Mouse (Mus musculus): Measurements from ENCODE around the gene Ceacam20. TPM values are rescaled to one million over a fixed set of nuclear protein-coding genes. Genes with fewer than 3 reads are reported as not detected.
"Not testable (repeated sequence)": the region's sequence is repeated elsewhere in the genome, so short reads cannot be mapped to it uniquely, and the experiment has no call there.

Gene Ceacam20
- total and polyA plus RNA-seq, 3 experiments, result not detected

GRCm38 (mm10) chr7:19925376-19925775, 39.8 kb upstream of the Ceacam20 start:
- Histone ChIP-seq H3K4me1 (ENCODE audit: control insufficient read depth, insufficient read depth, low read length) (peaks cover 10% of the 10 kb centered on the region), H3K27me3 (ENCODE audit: control insufficient read depth, insufficient read depth, low read length) (no peaks in the 10 kb centered on the region), H3K27ac (peak overlapping the region; percentile 2; the same call in 1 of the 2 replicates), H3K9ac (ENCODE audit: low read depth, low read length) (no peak overlapping the region), H3K36me3 (ENCODE audit: control insufficient read depth, insufficient read depth, low read length) (no peaks in the 10 kb centered on the region), H3K4me3 (no peak overlapping the region), H3K79me2 (replicated peaks; ENCODE audit: control insufficient read depth, insufficient read depth, low read length) (no peaks in the 10 kb centered on the region)
- intact Hi-C loops (cut with DNase I), result no loop called here
- 79% methylated on average over 1 of the region's 1 CpGs for WGBS
- TF ChIP-seq EP300 (IDR thresholded peaks at IDR 0.05; ENCODE audit: insufficient read depth, low read depth, low read length) (no peak), POLR2A (IDR thresholded peaks at IDR 0.05; ENCODE audit: insufficient read depth, low read depth, low read length) (no peak), CTCF (IDR thresholded peaks at IDR 0.05) (no peak)
- DNase-seq, result no peak

GRCm38 (mm10) chr7:19926849-19927480, 38.2 kb upstream of the Ceacam20 start:
- no peak overlapping the region for H3K4me3 ChIP-seq
- DNase-seq, result peak in 1 of 2 experiments; percentile 39
- intact Hi-C loops (cut with DNase I), result no loop called here
- TF ChIP-seq EP300 (IDR thresholded peaks at IDR 0.05; ENCODE audit: insufficient read depth, low read depth, low read length) (no peak), POLR2A (IDR thresholded peaks at IDR 0.05; ENCODE audit: insufficient read depth, low read depth, low read length) (no peak), CTCF (IDR thresholded peaks at IDR 0.05) (no peak)
- WGBS, result 0% methylated on average over 2 of the region's 2 CpGs
- H3K27ac ChIP-seq, result peak overlapping the region; percentile 74
- H3K36me3 ChIP-seq (ENCODE audit: control insufficient read depth, insufficient read depth, low read length), result no peaks in the 10 kb centered on the region
- no peak overlapping the region for H3K9ac ChIP-seq (ENCODE audit: low read depth, low read length)
- H3K27me3 ChIP-seq (ENCODE audit: control insufficient read depth, insufficient read depth, low read length), result no peaks in the 10 kb centered on the region
- no peaks in the 10 kb centered on the region for H3K79me2 ChIP-seq (replicated peaks; ENCODE audit: control insufficient read depth, insufficient read depth, low read length)
- H3K4me1 ChIP-seq (ENCODE audit: control insufficient read depth, insufficient read depth, low read length), result peaks cover 12% of the 10 kb centered on the region

- intact Hi-C loops (cut with DNase I), result no loop called here
- 59% methylated on average over 5 of the region's 5 CpGs for whole genome bisulfite sequencing
- Histone ChIP-seq H3K9ac (ENCODE audit: low read depth, low read length) (no peak overlapping the region), H3K4me1 (ENCODE audit: control insufficient read depth, insufficient read depth, low read length) (peaks cover 14% of the 10 kb centered on the region), H3K27ac (peak overlapping the region; percentile 79), H3K4me3 (no peak overlapping the region), H3K79me2 (replicated peaks; ENCODE audit: control insufficient read depth, insufficient read depth, low read length) (no peaks in the 10 kb centered on the region), H3K36me3 (ENCODE audit: control insufficient read depth, insufficient read depth, low read length) (no peaks in the 10 kb centered on the region), H3K27me3 (ENCODE audit: control insufficient read depth, insufficient read depth, low read length) (no peaks in the 10 kb centered on the region)
- DNase-seq, result no peak
- TF ChIP-seq EP300 (IDR thresholded peaks at IDR 0.05; ENCODE audit: insufficient read depth, low read depth, low read length), result no peak
- no peak for TF ChIP-seq CTCF (IDR thresholded peaks at IDR 0.05)
- no peak for TF ChIP-seq POLR2A (IDR thresholded peaks at IDR 0.05; ENCODE audit: insufficient read depth, low read depth, low read length)
Observed at GRCm38 (mm10) chr7:19928486-19928885, 36.7 kb upstream of the Ceacam20 start.

GRCm38 (mm10) chr7:19930481-19930880, 34.7 kb upstream of the Ceacam20 start:
- intact Hi-C loops (cut with DNase I); H3K9ac ChIP-seq (ENCODE audit: low read depth, low read length); H3K27me3 ChIP-seq (ENCODE audit: control insufficient read depth, insufficient read depth, low read length); H3K36me3 ChIP-seq (ENCODE audit: control insufficient read depth, insufficient read depth, low read length); H3K4me3 ChIP-seq; H3K79me2 ChIP-seq (replicated peaks; ENCODE audit: control insufficient read depth, insufficient read depth, low read length); DNase-seq; H3K27ac ChIP-seq: not testable (repeated sequence)
- peaks cover 16% of the 10 kb centered on the region for H3K4me1 ChIP-seq (ENCODE audit: control insufficient read depth, insufficient read depth, low read length)
- WGBS, result 64% methylated on average over 6 of the region's 6 CpGs

- Histone ChIP-seq H3K4me1 (ENCODE audit: control insufficient read depth, insufficient read depth, low read length) (peaks cover 15% of the 10 kb centered on the region), H3K9ac (ENCODE audit: low read depth, low read length) (no peak overlapping the region), H3K36me3 (ENCODE audit: control insufficient read depth, insufficient read depth, low read length) (no peaks in the 10 kb centered on the region), H3K27me3 (ENCODE audit: control insufficient read depth, insufficient read depth, low read length) (no peaks in the 10 kb centered on the region), H3K79me2 (replicated peaks; ENCODE audit: control insufficient read depth, insufficient read depth, low read length) (no peaks in the 10 kb centered on the region), H3K27ac (peak overlapping the region; percentile 5; the same call in 1 of the 2 replicates), H3K4me3 (no peak overlapping the region)
- intact Hi-C loops (cut with DNase I), result no loop called here
- 34% methylated on average over 13 of the region's 13 CpGs for WGBS
- DNase-seq, result no peak
- TF ChIP-seq POLR2A (IDR thresholded peaks at IDR 0.05; ENCODE audit: insufficient read depth, low read depth, low read length), result no peak
- TF ChIP-seq EP300 (IDR thresholded peaks at IDR 0.05; ENCODE audit: insufficient read depth, low read depth, low read length), result no peak
- no peak for TF ChIP-seq CTCF (IDR thresholded peaks at IDR 0.05)
Observed at GRCm38 (mm10) chr7:19932133-19932876, 32.9 kb upstream of the Ceacam20 start.

Data from heart, adult 2 months (tissue).